Mouse (Mus musculus): Measurements from ENCODE around the gene Mllt1. TPM values are rescaled to one million over a fixed set of nuclear protein-coding genes. Genes with fewer than 3 reads are reported as not detected.

Gene Mllt1
- total and polyA plus RNA-seq, 2 experiments from 2014 or later, result 63.5 to 136 TPM

DNA sequence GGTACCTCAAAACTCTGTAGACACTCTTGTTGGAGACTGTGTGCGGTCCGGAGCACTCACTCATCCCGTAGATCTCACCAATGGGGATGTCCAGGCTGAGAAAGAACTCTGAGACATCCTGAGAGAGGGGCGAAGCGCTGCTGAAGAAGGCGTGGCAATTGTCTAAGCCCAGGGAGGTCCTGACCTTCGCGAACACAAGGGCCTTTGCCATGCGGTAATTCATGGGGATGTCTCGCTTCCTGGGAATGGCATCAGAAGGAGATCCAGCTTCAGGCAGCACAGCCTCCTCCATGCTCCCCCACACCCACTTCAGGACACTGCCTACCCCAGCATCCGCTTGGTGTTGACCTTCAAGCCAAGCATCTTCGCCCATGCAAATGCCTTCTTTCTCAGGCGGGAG lies 85.5 kb downstream of the Mllt1 start:
- Histone ChIP-seq H3K27me3 (ENCODE audit: insufficient read depth, low read length) (no peaks in the 10 kb centered on the region), H3K27ac (ENCODE audit: low read depth, low read length) (no peak overlapping the region), H3K4me3 (ENCODE audit: low read depth, low read length) (no peak overlapping the region), H3K9me3 (ENCODE audit: low read length) (no peaks in the 10 kb centered on the region), H3K9ac (replicated peaks; ENCODE audit: low read length, poor library complexity, severe bottlenecking) (no peak overlapping the region), H3K4me1 (ENCODE audit: insufficient read depth, low read length) (no peaks in the 10 kb centered on the region), H3K36me3 (ENCODE audit: insufficient read depth, low read length) (no peaks in the 10 kb centered on the region), H3K4me2 (ENCODE audit: low read depth, low read length, poor library complexity, severe bottlenecking) (no peak overlapping the region)
- ATAC-seq (ENCODE audit: low FRiP score) (no peak), DNase-seq (ENCODE audit: low spot score) (no peak)
- no peak for TF ChIP-seq CTCF (IDR thresholded peaks at IDR 0.05)
- WGBS, result 86% methylated on average over 13 of the region's 13 CpGs

DNA sequence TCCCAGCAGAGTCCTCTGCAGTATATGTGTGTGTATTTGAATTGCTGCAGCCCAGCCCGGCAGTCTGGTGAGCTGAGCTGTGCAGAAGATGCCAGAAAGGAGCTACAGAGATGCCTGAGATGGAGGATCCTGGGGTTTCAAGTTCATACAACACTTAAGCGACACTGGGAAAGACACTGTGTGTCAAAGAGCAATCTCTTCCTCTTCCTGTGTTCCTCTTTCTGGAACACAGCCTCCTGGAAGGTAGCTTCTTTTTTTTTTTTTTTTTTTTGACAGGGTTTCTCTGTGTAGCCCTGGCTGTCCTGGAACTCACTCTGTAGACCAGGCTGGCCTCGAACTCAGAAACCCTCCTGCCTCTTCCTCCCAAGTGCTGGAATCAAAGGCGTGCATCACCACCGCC lies 86.4 kb downstream of the Mllt1 start:
- TF ChIP-seq CTCF (IDR thresholded peaks at IDR 0.05), result no peak
- WGBS, result 91% methylated on average over 5 of the region's 5 CpGs
- DNase-seq (ENCODE audit: low spot score), result no peak
- H3K27me3 ChIP-seq (ENCODE audit: insufficient read depth, low read length), result no peaks in the 10 kb centered on the region
- H3K4me3 ChIP-seq (ENCODE audit: low read depth, low read length), result no peak overlapping the region
- no peaks in the 10 kb centered on the region for H3K36me3 ChIP-seq (ENCODE audit: insufficient read depth, low read length)
- H3K4me1 ChIP-seq (ENCODE audit: insufficient read depth, low read length), result no peaks in the 10 kb centered on the region
- H3K9me3 ChIP-seq (ENCODE audit: low read length), result no peaks in the 10 kb centered on the region
- ATAC-seq (ENCODE audit: low FRiP score), result no peak
- H3K4me2 ChIP-seq (ENCODE audit: low read depth, low read length, poor library complexity, severe bottlenecking), result no peak overlapping the region
- no peak overlapping the region for H3K27ac ChIP-seq (ENCODE audit: low read depth, low read length)
- H3K9ac ChIP-seq (replicated peaks; ENCODE audit: low read length, poor library complexity, severe bottlenecking), result no peak overlapping the region

GRCm38 (mm10) chr17:56843678-56844077 lies 91.5 kb downstream of the Mllt1 start:
- H3K36me3 ChIP-seq (ENCODE audit: insufficient read depth, low read length), result no peaks in the 10 kb centered on the region
- H3K9ac ChIP-seq (replicated peaks; ENCODE audit: low read length, poor library complexity, severe bottlenecking), result no peak overlapping the region
- no peak for TF ChIP-seq CTCF (IDR thresholded peaks at IDR 0.05)
- H3K27me3 ChIP-seq (ENCODE audit: insufficient read depth, low read length), result no peaks in the 10 kb centered on the region
- no peak overlapping the region for H3K4me2 ChIP-seq (ENCODE audit: low read depth, low read length, poor library complexity, severe bottlenecking)
- H3K4me1 ChIP-seq (ENCODE audit: insufficient read depth, low read length), result no peaks in the 10 kb centered on the region
- ATAC-seq (ENCODE audit: low FRiP score) (no peak), DNase-seq (ENCODE audit: low spot score) (no peak)
- no peak overlapping the region for H3K27ac ChIP-seq (ENCODE audit: low read depth, low read length)
- H3K9me3 ChIP-seq (ENCODE audit: low read length), result no peaks in the 10 kb centered on the region
- no peak overlapping the region for H3K4me3 ChIP-seq (ENCODE audit: low read depth, low read length)
- WGBS, result 88% methylated on average over 5 of the region's 5 CpGs

Other genes starting within 250 kb of the Mllt1 start
- gene Ndufa11, start 217.6 kb downstream of the Mllt1 start, total RNA-seq (2014; rRNA removed), result 335 and 480 TPM in 2 replicates
- gene Ndufa11, start 217.6 kb downstream of the Mllt1 start, polyA plus RNA-seq (2015; fragmentation: Nextera tagmentation; extraction: Ambion mirVana), result 630 and 676 TPM in 2 replicates
- 32.3 and 36.9 TPM in 2 replicates for gene Vmac, start 217.4 kb downstream of the Mllt1 start, total RNA-seq (2014; rRNA removed)
- 19.2 and 19.8 TPM in 2 replicates for gene Vmac, start 217.4 kb downstream of the Mllt1 start, polyA plus RNA-seq (2015; fragmentation: Nextera tagmentation; extraction: Ambion mirVana)
- gene Nrtn, start 177.9 kb downstream of the Mllt1 start, total RNA-seq (2014; rRNA removed), result 12.5 and 13.4 TPM in 2 replicates
- gene Nrtn, start 177.9 kb downstream of the Mllt1 start, polyA plus RNA-seq (2015; fragmentation: Nextera tagmentation; extraction: Ambion mirVana), result 7.4 and 8.0 TPM in 2 replicates
- gene Dus3l, start 170.7 kb downstream of the Mllt1 start, total RNA-seq (2014; rRNA removed), result 91.0 and 93.8 TPM in 2 replicates
- 103 and 114 TPM in 2 replicates for gene Dus3l, start 170.7 kb downstream of the Mllt1 start, polyA plus RNA-seq (2015; fragmentation: Nextera tagmentation; extraction: Ambion mirVana)
- gene Prr22, start 165.2 kb downstream of the Mllt1 start, total RNA-seq (2014; rRNA removed), result 0.44 and 1.3 TPM in 2 replicates
- 0.61 and 1.1 TPM in 2 replicates for gene Prr22, start 165.2 kb downstream of the Mllt1 start, polyA plus RNA-seq (2015; fragmentation: Nextera tagmentation; extraction: Ambion mirVana)
- 5.1 and 5.7 TPM in 2 replicates for gene Rfx2, start 104.4 kb downstream of the Mllt1 start, total RNA-seq (2014; rRNA removed)
- 2.3 and 3.0 TPM in 2 replicates for gene Rfx2, start 104.4 kb downstream of the Mllt1 start, polyA plus RNA-seq (2015; fragmentation: Nextera tagmentation; extraction: Ambion mirVana)
- 0.11 TPM in 1 of 2 replicates, not detected in the other for gene Acsbg2, start 61.0 kb downstream of the Mllt1 start, total RNA-seq (2014; rRNA removed)
- gene Acsbg2, start 61.0 kb downstream of the Mllt1 start, polyA plus RNA-seq (2015; fragmentation: Nextera tagmentation; extraction: Ambion mirVana), result not detected in 2 replicates
- gene 1700061G19Rik, start 59.9 kb downstream of the Mllt1 start, total RNA-seq (2014; rRNA removed), result not detected in 2 replicates
- 0.45 and 0.72 TPM in 2 replicates for gene 1700061G19Rik, start 59.9 kb downstream of the Mllt1 start, polyA plus RNA-seq (2015; fragmentation: Nextera tagmentation; extraction: Ambion mirVana)
- not detected in 2 replicates for gene Acer1, start 46.7 kb upstream of the Mllt1 start, total RNA-seq (2014; rRNA removed)
- gene Acer1, start 46.7 kb upstream of the Mllt1 start, polyA plus RNA-seq (2015; fragmentation: Nextera tagmentation; extraction: Ambion mirVana), result not detected in 2 replicates
- gene Clpp, start 54.9 kb upstream of the Mllt1 start, total RNA-seq (2014; rRNA removed), result 126 and 139 TPM in 2 replicates
- 158 and 170 TPM in 2 replicates for gene Clpp, start 54.9 kb upstream of the Mllt1 start, polyA plus RNA-seq (2015; fragmentation: Nextera tagmentation; extraction: Ambion mirVana)
- 44.3 and 64.8 TPM in 2 replicates for gene Alkbh7, start 61.9 kb upstream of the Mllt1 start, total RNA-seq (2014; rRNA removed)
- 75.5 and 75.8 TPM in 2 replicates for gene Alkbh7, start 61.9 kb upstream of the Mllt1 start, polyA plus RNA-seq (2015; fragmentation: Nextera tagmentation; extraction: Ambion mirVana)
- gene Pspn, start 64.6 kb upstream of the Mllt1 start, total RNA-seq (2014; rRNA removed), result not detected in 2 replicates
- gene Pspn, start 64.6 kb upstream of the Mllt1 start, polyA plus RNA-seq (2015; fragmentation: Nextera tagmentation; extraction: Ambion mirVana), result 0.37 and 0.54 TPM in 2 replicates
- gene Gtf2f1, start 75.9 kb upstream of the Mllt1 start, total RNA-seq (2014; rRNA removed), result 37.8 and 47.8 TPM in 2 replicates
- gene Gtf2f1, start 75.9 kb upstream of the Mllt1 start, polyA plus RNA-seq (2015; fragmentation: Nextera tagmentation; extraction: Ambion mirVana), result 66.4 and 67.5 TPM in 2 replicates
- gene Gm17949, start 76.1 kb upstream of the Mllt1 start, total RNA-seq (2014; rRNA removed), result 0.22 TPM in 1 of 2 replicates, not detected in the other
- 0.38 TPM in 2 replicates for gene Gm17949, start 76.1 kb upstream of the Mllt1 start, polyA plus RNA-seq (2015; fragmentation: Nextera tagmentation; extraction: Ambion mirVana)
- 73.6 and 76.9 TPM in 2 replicates for gene Khsrp, start 96.1 kb upstream of the Mllt1 start, total RNA-seq (2014; rRNA removed)
- 25.3 and 31.6 TPM in 2 replicates for gene Khsrp, start 96.1 kb upstream of the Mllt1 start, polyA plus RNA-seq (2015; fragmentation: Nextera tagmentation; extraction: Ambion mirVana)
- 0.85 TPM in 1 of 2 replicates, not detected in the other for gene Slc25a41, start 106.2 kb upstream of the Mllt1 start, total RNA-seq (2014; rRNA removed)
- not detected in 2 replicates for gene Slc25a41, start 106.2 kb upstream of the Mllt1 start, polyA plus RNA-seq (2015; fragmentation: Nextera tagmentation; extraction: Ambion mirVana)
- gene Crb3, start 123.7 kb upstream of the Mllt1 start, total RNA-seq (2014; rRNA removed), result 6.2 and 8.5 TPM in 2 replicates
- 3.5 and 5.1 TPM in 2 replicates for gene Crb3, start 123.7 kb upstream of the Mllt1 start, polyA plus RNA-seq (2015; fragmentation: Nextera tagmentation; extraction: Ambion mirVana)
- gene Slc25a23, start 124.4 kb upstream of the Mllt1 start, total RNA-seq (2014; rRNA removed), result 109 and 146 TPM in 2 replicates
- 42.9 and 44.5 TPM in 2 replicates for gene Slc25a23, start 124.4 kb upstream of the Mllt1 start, polyA plus RNA-seq (2015; fragmentation: Nextera tagmentation; extraction: Ambion mirVana)
- gene Dennd1c, start 143.1 kb upstream of the Mllt1 start, total RNA-seq (2014; rRNA removed), result 0.27 and 1.0 TPM in 2 replicates
- 1.9 and 2.3 TPM in 2 replicates for gene Dennd1c, start 143.1 kb upstream of the Mllt1 start, polyA plus RNA-seq (2015; fragmentation: Nextera tagmentation; extraction: Ambion mirVana)
- gene Tubb4a, start 152.4 kb upstream of the Mllt1 start, total RNA-seq (2014; rRNA removed), result 186 and 206 TPM in 2 replicates
- 408 and 417 TPM in 2 replicates for gene Tubb4a, start 152.4 kb upstream of the Mllt1 start, polyA plus RNA-seq (2015; fragmentation: Nextera tagmentation; extraction: Ambion mirVana)
- 2.2 and 3.8 TPM in 2 replicates for gene Tnfsf9, start 169.9 kb upstream of the Mllt1 start, total RNA-seq (2014; rRNA removed)
- 3.6 and 4.5 TPM in 2 replicates for gene Tnfsf9, start 169.9 kb upstream of the Mllt1 start, polyA plus RNA-seq (2015; fragmentation: Nextera tagmentation; extraction: Ambion mirVana)
- gene Cd70, start 214.4 kb upstream of the Mllt1 start, total RNA-seq (2014; rRNA removed), result 0.82 TPM in 1 of 2 replicates, not detected in the other
- 1.2 and 1.4 TPM in 2 replicates for gene Cd70, start 214.4 kb upstream of the Mllt1 start, polyA plus RNA-seq (2015; fragmentation: Nextera tagmentation; extraction: Ambion mirVana)